Mouse (Mus musculus): ENCODE measurements around the gene 2300009A05Rik. TPM values are rescaled to one million over a fixed set of nuclear protein-coding genes. Genes with fewer than 3 reads are reported as not detected.

Gene 2300009A05Rik
- polyA plus RNA-seq, 1 experiment = 19.1 TPM

DNA sequence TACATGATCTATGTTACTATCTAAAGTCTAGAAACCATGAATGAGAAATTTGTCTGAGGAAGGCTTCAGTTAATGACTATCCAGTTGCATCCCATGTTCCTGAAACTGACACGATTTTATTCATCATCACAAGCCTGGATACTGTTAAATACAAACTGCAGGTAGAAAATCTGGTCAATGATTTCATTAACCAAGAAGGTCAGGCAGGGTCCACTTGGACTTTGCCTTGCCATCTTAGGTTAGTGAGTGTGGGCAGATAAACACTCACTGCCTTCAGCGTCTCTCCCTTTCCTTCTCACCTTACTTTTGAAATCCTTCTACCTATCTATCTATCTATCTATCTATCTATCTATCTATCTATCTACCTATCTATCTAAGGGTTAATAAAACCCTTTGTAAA, 7.7 kb downstream of the 2300009A05Rik start:
- no peak overlapping the region for H3K27ac ChIP-seq (ENCODE audit: control insufficient read depth, insufficient read depth, low read depth, low read length, poor library complexity)
- no peak overlapping the region for H3K4me3 ChIP-seq (replicated peaks; ENCODE audit: control insufficient read depth, low read depth, low read length)
- H3K4me1 ChIP-seq (ENCODE audit: control insufficient read depth, insufficient read depth, low read length) = no peaks in the 10 kb centered on the region
- TF ChIP-seq POLR2A (IDR thresholded peaks at IDR 0.05; ENCODE audit: borderline replicate concordance, control insufficient read depth, low read depth, low read length) (no peak), CTCF (IDR thresholded peaks at IDR 0.05; ENCODE audit: control insufficient read depth, insufficient read depth, low read length) (no peak)
- WGBS = 76% methylated on average over 2 of the region's 2 CpGs

- Histone ChIP-seq H3K4me3 (replicated peaks; ENCODE audit: control insufficient read depth, low read depth, low read length) (no peak overlapping the region), H3K27ac (ENCODE audit: control insufficient read depth, insufficient read depth, low read depth, low read length, poor library complexity) (no peak overlapping the region), H3K4me1 (ENCODE audit: control insufficient read depth, insufficient read depth, low read length) (no peaks in the 10 kb centered on the region)
- no peak for TF ChIP-seq POLR2A (IDR thresholded peaks at IDR 0.05; ENCODE audit: borderline replicate concordance, control insufficient read depth, low read depth, low read length)
- TF ChIP-seq CTCF (IDR thresholded peaks at IDR 0.05; ENCODE audit: control insufficient read depth, insufficient read depth, low read length) = no peak
- 68% methylated on average over 4 of the region's 4 CpGs for WGBS
Observed at GRCm38 (mm10) chr9:63382761-63383160, 16.3 kb downstream of the 2300009A05Rik start.

DNA sequence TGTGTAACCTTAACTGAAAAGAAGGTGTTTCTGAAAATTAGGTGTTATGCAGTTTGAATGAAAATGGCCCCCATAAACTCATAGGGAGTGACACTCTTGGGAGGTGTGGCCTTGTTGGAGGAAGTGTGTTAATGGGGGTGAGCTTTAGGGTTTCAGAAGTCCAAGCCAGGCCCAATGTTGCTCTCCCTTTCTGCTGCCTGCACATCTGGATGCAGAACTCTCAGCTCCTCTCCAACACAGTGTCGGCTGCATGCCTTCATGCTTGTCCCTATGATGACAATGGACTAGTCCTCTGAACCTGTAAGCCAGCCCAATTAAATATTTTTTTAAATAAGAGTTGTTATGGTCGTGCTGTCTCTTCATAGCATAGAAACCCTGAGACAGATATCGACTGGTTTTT, 18.7 kb downstream of the 2300009A05Rik start:
- Histone ChIP-seq H3K4me1 (ENCODE audit: control insufficient read depth, insufficient read depth, low read length) (no peaks in the 10 kb centered on the region; the same call in 1 of the 2 replicates), H3K4me3 (replicated peaks; ENCODE audit: control insufficient read depth, low read depth, low read length) (no peak overlapping the region), H3K27ac (ENCODE audit: control insufficient read depth, insufficient read depth, low read depth, low read length, poor library complexity) (no peak overlapping the region)
- WGBS = 89% methylated on average over 3 of the region's 3 CpGs
- TF ChIP-seq CTCF (IDR thresholded peaks at IDR 0.05; ENCODE audit: control insufficient read depth, insufficient read depth, low read length) (no peak), POLR2A (IDR thresholded peaks at IDR 0.05; ENCODE audit: borderline replicate concordance, control insufficient read depth, low read depth, low read length) (no peak)

- 24% methylated on average over 8 of the region's 8 CpGs for WGBS
- peak overlapping the region; percentile 85 for H3K4me3 ChIP-seq (replicated peaks; ENCODE audit: control insufficient read depth, low read depth, low read length)
- TF ChIP-seq POLR2A (IDR thresholded peaks at IDR 0.05; ENCODE audit: borderline replicate concordance, control insufficient read depth, low read depth, low read length) (no peak), CTCF (IDR thresholded peaks at IDR 0.05; ENCODE audit: control insufficient read depth, insufficient read depth, low read length) (no peak)
- H3K27ac ChIP-seq (ENCODE audit: control insufficient read depth, insufficient read depth, low read depth, low read length, poor library complexity) = 0 out of 2 replicates have a peak overlapping the region, but pooled peaks have one; percentile 89
- no peaks in the 10 kb centered on the region; the same call in 1 of the 2 replicates for H3K4me1 ChIP-seq (ENCODE audit: control insufficient read depth, insufficient read depth, low read length)
Observed at GRCm38 (mm10) chr9:63378174-63378573, 20.9 kb downstream of the 2300009A05Rik start.

- no peaks in the 10 kb centered on the region; the same call in 1 of the 2 replicates for H3K4me1 ChIP-seq (ENCODE audit: control insufficient read depth, insufficient read depth, low read length)
- H3K4me3 ChIP-seq (replicated peaks; ENCODE audit: control insufficient read depth, low read depth, low read length) = peak within 1 kb of the TSS; percentile 85
- WGBS = 1% methylated on average over 58 of the region's 58 CpGs
- H3K27ac ChIP-seq (ENCODE audit: control insufficient read depth, insufficient read depth, low read depth, low read length, poor library complexity) = peak within 1 kb of the TSS; percentile 89
- TF ChIP-seq POLR2A (IDR thresholded peaks at IDR 0.05; ENCODE audit: borderline replicate concordance, control insufficient read depth, low read depth, low read length) = peak; percentile 33; the same call in 1 of the 2 replicates
- no peak for TF ChIP-seq CTCF (IDR thresholded peaks at IDR 0.05; ENCODE audit: control insufficient read depth, insufficient read depth, low read length)
Observed at GRCm38 (mm10) chr9:63377270-63378142, 21.5 kb downstream of the 2300009A05Rik start, which contains the start of gene Map2k5. TSS of gene Map2k5 (minus strand) at chr9:63377902.

DNA sequence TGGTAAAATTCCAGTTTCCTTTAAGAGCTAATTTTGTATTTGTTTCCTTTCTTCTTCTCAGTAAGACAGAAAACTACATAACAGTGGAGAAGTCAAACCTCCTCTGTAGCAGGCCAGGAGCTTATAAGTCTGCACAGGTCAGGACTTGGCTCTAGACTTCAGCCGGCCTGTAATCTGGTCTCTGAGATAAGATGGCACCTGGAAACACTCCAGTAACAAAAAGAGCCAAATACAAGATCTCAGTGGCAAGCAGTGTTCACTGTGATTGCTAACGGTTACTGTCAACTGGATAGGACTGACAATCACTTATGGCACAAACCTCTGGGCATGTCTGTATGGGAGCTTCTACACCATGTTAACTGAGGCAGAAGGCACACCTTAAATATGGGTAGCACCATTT, 25.7 kb downstream of the 2300009A05Rik start:
- no peaks in the 10 kb centered on the region; the same call in 1 of the 2 replicates for H3K4me1 ChIP-seq (ENCODE audit: control insufficient read depth, insufficient read depth, low read length)
- H3K27ac ChIP-seq (ENCODE audit: control insufficient read depth, insufficient read depth, low read depth, low read length, poor library complexity) = no peak overlapping the region
- no peak overlapping the region for H3K4me3 ChIP-seq (replicated peaks; ENCODE audit: control insufficient read depth, low read depth, low read length)
- no peak for TF ChIP-seq POLR2A (IDR thresholded peaks at IDR 0.05; ENCODE audit: borderline replicate concordance, control insufficient read depth, low read depth, low read length)
- no peak for TF ChIP-seq CTCF (IDR thresholded peaks at IDR 0.05; ENCODE audit: control insufficient read depth, insufficient read depth, low read length)
- 58% methylated on average over 2 of the region's 2 CpGs for WGBS

DNA sequence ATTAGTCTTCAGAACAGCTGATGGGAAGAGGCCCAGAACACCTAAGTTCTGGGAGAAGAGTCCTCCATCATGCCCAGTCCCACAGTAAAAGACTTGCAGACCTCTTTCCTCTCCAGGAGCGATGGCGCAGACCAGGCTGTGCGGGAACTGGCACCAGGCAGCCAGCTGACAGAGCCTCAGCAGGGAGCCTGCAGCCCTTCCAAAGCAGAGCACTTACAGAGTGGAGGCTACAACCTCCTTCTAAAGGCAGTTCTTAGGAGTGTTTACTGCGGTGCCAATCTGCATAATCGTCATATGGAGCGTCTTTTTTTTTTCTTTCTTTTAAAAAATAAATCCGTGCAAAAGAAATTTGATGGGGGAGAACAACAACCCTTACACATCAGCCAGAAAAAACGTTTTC, 26.5 kb downstream of the 2300009A05Rik start:
- no peak overlapping the region for H3K27ac ChIP-seq (ENCODE audit: control insufficient read depth, insufficient read depth, low read depth, low read length, poor library complexity)
- H3K4me1 ChIP-seq (ENCODE audit: control insufficient read depth, insufficient read depth, low read length) = no peaks in the 10 kb centered on the region; the same call in 1 of the 2 replicates
- WGBS = 89% methylated on average over 8 of the region's 8 CpGs
- TF ChIP-seq POLR2A (IDR thresholded peaks at IDR 0.05; ENCODE audit: borderline replicate concordance, control insufficient read depth, low read depth, low read length) (no peak), CTCF (IDR thresholded peaks at IDR 0.05; ENCODE audit: control insufficient read depth, insufficient read depth, low read length) (no peak)
- H3K4me3 ChIP-seq (replicated peaks; ENCODE audit: control insufficient read depth, low read depth, low read length) = no peak overlapping the region

- Histone ChIP-seq H3K4me1 (ENCODE audit: control insufficient read depth, insufficient read depth, low read length) (no peaks in the 10 kb centered on the region), H3K4me3 (replicated peaks; ENCODE audit: control insufficient read depth, low read depth, low read length) (no peak overlapping the region), H3K27ac (ENCODE audit: control insufficient read depth, insufficient read depth, low read depth, low read length, poor library complexity) (no peak overlapping the region)
- TF ChIP-seq CTCF (IDR thresholded peaks at IDR 0.05; ENCODE audit: control insufficient read depth, insufficient read depth, low read length) (no peak), POLR2A (IDR thresholded peaks at IDR 0.05; ENCODE audit: borderline replicate concordance, control insufficient read depth, low read depth, low read length) (no peak)
- WGBS = 72% methylated on average over 3 of the region's 3 CpGs
Observed at GRCm38 (mm10) chr9:63360410-63360809, 38.6 kb downstream of the 2300009A05Rik start.

All from bone marrow, adult 2 months (tissue).